Mouse (Mus musculus) T-helper 1 cell (primary cell): ENCODE data around the gene Tmem248.
"Not testable (repeated sequence)": the region's sequence is repeated elsewhere in the genome, so short reads cannot be mapped to it uniquely, and the experiment has no call there.

Experiments used
- in situ Hi-C: fragments of 300-600 bp; cut with MboI, MseI; formaldehyde crosslinking; loops from one replicate; pipeline ENCODE4 v1.15.1; 2025; ENCODE audit warnings: high pct_unique_total_duplicates

The Tmem248 gene

DNA sequence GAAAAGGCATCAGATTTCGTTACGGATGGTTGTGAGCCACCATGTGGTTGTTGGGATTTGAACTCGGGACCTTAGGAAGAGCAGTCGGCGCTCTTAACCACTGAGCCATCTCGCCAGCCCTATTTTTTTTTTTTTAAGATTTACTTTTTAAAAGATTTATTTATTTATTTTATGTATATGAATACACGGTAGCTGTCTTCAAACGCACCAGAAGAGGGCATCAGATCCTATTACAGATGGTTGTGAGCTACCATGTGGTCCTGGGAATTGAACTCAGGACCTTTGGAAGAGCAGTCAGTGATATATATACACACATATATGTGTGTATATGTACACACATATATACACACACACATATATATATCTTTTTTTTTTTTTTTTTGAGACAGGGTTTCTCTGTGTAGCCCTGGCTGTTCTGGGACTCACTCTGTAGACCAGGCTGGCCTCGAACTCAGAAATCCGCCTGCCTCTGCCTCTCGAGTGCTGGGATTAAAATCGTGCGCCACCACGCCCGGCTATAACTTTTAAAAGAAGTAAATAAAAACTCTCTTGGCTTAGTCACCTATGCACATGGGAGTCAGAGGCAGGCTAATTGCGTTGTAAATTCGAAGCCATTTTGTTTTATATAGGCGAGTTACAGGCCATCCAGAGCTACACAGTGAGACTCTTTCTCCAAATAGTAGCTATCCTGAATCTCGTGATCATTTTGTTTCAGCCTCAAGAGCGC, 39.1 kb downstream of the Tmem248 start:
- in situ Hi-C loops: not testable (repeated sequence)

DNA sequence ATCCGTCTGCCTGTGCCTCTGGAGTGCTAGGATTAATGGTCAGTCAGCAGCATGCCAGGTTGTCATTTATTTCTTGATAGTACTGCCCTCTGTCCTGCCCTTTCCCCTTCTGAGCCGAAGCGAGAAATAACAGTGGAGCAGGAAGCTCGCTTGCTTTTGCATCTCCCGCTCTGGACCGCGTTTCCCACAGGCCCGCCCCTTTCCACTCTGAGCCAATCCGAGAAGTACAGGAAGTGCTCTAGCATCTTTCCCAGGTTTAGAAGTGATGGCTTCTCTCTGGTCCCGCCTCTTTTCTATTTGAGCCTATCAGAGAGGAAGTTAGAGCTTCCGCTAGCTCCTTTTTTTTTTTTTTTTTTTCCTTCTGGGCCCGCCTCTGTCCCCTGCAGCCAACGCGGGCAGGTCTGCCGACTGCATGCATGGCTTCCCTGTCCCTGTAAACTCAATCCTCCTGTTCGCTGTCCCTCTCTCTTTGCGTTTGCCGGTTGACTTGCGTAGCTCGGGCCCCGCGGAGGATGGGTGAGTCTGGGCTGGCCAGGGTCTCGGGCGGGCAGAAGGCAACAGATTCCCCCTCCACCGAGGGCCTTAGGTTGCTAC, 39.9 kb downstream of the Tmem248 start:
- in situ Hi-C loops: no loop called here

DNA sequence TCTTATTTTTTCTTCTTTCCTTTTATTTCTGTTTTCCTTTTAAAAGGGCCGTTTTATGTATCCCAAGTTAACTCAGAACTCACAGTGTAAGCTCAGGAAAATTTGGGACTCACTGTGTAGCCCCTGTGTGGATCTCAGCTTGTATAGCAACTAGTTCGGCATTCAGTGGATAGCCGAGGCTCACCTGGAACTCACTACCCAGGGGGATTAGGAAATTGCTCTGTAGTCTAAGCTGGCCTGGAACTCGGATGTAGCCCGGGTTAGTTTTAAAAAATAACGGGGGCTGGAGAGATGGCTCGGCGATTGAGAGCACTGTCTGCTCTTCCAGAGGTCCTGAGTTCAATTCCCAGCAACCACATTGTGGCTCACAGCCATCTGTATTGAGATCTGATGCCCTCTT, 40.4 kb downstream of the Tmem248 start:
- in situ Hi-C loops: no loop called here

DNA sequence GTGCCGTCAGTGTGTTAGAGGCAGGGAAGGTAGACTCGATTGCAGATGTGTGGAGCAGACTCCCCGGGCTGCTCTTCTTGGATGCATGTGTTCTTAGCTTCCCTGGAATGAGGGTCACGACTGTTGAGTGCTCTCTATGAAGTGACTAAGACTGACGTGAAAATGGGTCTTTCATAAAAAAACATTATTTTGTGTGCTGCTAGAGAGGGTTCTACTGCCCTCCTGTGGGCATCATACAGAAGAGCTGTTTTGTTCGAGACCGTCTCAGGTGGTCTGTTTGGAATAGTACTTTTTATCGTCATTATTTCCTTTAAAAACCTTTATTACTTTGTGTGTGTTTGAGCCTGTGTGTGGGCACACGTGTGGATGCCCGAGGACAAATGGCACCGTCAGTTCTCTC, 46.6 kb downstream of the Tmem248 start:
- in situ Hi-C loops: no loop called here

DNA sequence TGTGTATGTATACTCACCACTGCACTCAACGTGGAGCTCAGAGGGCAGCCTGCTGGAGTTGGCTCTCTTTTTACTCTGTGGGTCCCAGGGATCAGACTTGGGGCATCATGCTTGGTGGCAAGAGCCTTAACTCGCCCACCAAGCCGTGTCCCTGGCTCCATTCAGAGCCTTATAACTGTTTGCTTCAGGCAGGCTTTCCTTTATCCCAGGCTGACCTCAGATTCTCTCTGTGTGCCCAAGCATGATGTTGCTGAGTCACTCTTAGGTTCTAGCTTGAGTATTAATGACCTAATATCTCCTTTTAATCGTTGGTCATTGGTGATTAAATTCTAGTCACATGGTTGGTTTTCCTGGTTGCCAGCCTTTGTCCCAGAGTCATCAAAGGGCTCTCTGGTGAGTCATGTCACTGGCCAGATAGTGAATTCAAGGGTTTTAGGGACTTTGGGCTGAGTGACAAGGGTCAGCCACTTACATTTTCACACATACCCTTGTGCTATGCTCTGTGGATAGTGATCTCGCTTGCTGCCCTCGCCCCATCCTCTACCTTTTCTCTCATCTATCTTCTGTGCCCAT, 47.6 kb downstream of the Tmem248 start:
- in situ Hi-C loops: loop anchor here (5.0 kb wide), 1 partner anchor 593 kb away; no protein-coding TSS in a partner anchor

DNA sequence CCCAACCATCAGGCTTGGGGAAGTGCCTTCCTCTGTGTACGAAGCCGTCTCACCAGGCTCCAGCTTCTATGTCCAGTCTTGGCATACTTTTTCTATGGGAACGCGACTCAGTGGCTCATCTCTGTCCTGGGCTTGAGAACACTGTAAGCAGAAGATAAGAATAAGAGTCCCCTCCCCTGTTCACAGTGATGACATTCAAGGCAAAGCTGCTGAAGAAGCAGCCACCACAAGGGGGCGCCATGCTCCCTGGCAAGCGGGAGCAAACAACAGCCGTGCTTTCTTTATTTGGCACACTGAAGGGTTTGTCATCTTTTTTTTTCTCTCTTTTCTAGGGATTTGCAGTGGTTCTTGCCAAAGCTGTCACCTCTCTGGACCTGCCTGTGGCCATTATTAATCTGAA, 49.8 kb downstream of the Tmem248 start:
- in situ Hi-C loops: loop anchor here (5.0 kb wide), 1 partner anchor 591 kb away; no protein-coding TSS in a partner anchor

DNA sequence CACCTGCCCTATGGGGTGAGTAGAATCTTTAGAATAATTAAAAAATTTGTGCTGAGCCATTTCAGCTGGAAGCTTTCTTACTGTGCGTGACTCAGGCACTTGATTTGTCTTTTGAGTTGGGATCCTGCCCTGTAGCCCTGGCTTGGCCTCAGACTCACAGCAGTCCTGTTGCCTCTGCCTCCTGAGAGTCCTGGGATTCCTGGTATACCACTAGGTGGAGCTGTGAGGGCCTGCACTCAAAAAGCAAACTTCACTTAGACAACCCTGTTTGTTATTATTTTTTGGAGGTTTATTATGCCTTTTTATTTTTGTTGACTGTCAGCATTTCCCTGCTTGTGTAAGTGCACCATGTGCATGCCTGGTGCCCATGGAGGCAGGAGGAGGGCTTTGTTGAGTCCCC, 50.4 kb downstream of the Tmem248 start:
- in situ Hi-C loops: loop anchor here (5.0 kb wide), 1 partner anchor 590 kb away; no protein-coding TSS in a partner anchor

DNA sequence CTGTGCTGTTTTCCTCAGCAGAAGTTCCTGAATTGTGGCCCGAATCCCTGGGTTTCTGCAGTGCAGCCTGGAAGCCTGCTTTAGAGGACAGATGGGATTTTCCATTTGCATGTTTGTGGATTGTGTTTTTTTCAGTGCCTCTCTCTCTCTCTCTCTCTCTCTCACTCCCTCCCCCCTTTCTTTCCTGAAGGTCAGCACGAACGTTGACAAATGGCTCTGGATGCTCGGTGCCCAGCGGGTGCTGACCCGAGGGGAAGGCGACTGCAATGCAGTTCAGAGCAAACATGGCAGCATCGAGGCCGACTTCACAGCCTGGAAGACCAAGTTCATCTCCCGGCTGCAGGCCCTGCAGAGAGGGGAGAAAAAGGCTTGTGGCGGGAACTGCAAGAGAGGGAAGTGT, 52.1 kb downstream of the Tmem248 start:
- in situ Hi-C loops: loop anchor here (5.0 kb wide), 1 partner anchor 588 kb away; no protein-coding TSS in a partner anchor

DNA sequence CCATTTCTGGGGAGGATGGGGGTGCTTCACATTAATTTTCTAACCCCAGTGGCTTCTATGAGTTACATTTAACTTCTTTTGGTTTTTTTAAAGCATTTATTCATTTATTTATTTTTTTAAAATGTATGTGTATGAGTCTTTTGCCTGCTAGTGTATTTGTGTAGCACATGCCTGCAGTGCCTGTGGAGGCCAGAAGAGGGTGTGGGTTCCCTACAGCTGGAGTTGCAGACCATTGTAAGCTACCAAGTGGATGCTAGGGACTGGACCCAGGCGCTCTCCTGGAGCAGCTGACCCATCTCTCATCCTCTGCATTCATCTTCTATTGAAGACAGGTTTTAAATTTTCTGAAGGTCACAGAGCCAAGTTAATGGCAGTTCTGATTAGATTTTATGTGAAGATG, 55.5 kb downstream of the Tmem248 start:
- in situ Hi-C loops: no loop called here

DNA sequence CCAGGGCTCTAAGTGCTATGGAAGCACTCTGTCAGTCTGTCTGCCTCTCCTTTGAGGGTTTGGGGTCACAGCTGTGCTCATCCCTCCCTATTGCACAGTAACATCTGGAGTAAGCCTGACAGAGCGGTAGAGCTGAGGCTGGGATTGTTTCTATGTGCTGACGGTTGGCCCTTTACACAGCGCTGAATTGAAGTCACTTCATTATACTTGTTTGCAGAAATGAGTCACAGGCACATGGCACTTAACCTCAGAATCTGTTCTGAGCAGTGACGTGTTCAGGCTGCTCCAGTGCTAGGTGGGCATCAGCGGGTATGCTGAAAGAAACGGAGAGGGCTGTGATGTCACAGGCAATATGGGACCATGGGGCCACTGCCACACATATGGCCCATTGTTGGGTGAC, 56.2 kb downstream of the Tmem248 start:
- in situ Hi-C loops: no loop called here

DNA sequence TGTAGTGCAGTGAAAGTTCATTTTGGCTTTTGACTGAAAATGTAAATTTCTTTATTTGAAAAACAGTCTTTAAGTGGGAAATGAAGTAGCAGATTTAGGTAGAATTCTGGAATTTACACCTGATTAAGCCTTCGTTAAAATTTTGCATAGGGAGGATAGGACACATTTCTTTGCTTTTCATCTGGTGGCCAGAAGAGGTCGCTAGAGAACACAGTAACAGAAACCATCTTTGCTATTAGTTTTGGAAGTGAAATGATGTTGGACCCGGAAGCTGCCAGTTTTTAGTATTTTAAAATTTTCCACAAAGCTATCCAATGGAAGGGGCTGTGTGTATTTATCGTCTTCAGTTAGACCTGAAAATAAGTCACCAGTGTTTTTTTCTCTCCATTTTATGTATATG, 58.6 kb downstream of the Tmem248 start:
- in situ Hi-C loops: no loop called here

DNA sequence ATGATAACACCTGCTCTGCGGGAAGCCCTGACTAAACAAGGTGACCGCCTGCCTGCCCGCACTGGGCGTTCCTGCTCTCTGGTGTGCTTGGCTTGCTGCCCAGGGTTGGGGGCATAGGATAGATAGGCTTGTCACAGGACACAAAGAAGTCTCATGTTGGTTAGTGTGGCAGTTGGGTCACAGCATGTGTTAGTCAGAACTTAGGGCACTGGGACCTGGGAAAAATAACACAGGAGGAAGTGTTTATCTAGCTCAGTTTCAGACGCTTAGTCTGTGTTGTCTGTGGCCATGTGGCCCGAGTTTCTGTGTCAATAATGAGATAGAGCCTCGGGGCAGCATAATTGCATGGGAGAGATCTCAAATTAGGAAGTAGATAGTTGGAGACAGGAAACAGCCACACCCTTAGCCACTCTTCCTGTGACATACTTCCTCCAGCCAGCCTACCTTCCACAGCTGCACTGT, 61.2 kb downstream of the Tmem248 start:
- in situ Hi-C loops: no loop called here

DNA sequence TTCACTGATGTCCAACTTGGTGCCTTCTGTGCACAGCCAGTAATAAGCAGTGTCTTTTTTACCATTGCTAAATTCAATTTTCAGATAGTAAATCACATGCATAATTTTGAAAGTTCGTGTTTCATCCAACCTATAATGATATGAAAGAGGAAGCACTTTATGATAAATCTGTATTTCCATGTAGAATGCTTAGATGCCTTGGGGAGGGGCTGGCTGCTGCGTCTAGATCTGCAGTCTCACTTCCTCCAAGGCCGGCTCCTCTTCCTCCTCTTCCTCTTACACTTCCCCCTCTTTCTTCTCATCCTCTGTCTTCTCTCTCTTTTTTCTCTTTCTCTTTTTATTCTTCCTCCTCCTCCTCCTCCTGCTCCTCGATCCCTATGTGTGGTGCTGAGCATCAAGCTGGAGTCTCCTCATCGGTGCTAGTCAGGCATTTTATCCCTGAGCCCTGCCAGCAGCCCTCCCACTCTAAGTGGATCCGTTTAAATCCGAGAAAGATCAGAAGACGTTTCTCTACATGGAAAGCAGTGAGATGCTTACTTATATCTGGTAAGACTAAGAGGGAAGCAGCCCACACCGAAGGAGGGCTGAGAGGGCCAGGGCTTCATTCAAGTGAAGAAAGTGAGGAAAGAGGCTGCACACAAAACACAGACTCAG, 66.3 kb downstream of the Tmem248 start:
- in situ Hi-C loops: no loop called here

DNA sequence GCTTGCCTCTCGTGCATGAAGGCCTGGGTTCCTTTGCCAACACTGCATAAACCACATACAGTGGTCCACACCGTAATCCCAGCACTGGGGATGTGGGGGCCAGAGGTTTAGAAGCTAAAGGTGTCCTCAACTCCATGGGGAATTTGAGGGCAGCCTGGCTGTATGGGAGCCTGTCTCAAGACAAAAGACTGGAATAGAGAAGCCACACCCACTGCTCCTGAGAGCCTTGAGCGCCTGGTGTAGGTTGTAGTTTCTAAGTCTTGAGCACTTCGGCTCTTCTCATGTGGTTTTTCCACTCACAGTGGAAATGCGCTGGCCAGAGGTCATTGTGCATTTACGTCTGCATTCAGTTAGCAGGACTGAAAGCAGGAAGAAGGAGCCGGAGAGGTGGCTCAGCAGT, 71.2 kb downstream of the Tmem248 start:
- in situ Hi-C loops: no loop called here

DNA sequence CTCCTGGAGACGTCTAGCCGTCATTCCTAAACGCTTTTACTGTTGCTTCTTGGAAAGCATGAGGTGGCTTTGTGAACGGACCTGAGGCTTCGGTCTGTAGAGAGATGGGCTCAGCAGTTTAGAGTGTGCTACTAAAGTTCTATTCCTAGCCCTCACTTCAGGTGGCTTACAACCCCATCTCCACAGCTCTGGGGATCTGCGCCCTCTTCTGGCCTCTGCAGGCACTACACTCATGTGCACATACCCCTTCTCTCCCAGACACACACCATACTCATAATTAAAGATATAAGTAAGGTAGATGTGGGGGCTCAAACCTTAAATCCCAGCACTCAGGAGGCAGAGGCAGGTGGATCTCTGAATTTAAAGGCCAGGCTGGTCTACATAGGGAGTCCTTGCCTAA, 73.4 kb downstream of the Tmem248 start:
- in situ Hi-C loops: no loop called here

DNA sequence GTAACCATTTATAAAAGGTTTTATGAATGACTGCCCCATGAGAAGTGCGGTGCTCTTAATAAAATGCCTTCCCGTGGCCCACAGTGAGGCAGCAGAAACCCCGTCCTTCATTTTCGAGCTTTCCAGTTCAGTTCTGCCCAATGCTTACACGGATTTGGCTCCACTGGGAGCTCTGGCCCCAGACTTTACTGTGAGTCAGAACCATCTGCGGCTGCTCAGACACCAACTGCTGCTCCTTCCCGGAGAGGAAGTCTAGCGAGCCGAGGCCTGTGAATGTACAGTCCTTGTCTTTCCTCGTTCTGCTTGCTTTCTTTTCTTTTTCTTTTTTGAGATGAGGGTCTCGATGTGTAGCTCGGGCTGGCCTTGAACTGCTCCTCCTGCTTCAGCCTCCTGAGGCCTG, 73.9 kb downstream of the Tmem248 start:
- in situ Hi-C loops: no loop called here

DNA sequence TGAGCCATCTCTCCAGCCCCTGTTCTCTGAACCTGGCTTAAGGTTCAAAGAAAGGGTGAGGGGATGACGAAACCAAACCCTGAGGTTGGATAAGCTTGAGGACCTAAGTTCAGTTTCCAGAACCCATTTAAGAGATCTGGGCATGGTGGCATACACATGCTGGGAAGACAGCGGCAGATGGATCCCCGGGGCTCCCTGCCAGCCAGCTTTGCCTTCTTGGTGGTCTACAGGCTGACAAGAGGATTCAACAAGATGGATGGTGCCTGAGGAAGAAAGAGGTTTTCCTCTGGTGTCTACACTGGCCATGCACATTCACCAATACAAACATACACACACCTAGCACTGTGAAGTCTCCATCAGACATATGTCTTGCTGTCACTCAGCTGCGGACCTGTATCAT, 76.1 kb downstream of the Tmem248 start:
- in situ Hi-C loops: no loop called here
